Mouse (Mus musculus) ES-E14 (cell line): ENCODE results near the gene Sos1. TPM values are rescaled to one million over a fixed set of nuclear protein-coding genes. Genes with fewer than 3 reads are reported as not detected.
"Not testable (repeated sequence)": the region's sequence is repeated elsewhere in the genome, so short reads cannot be mapped to it uniquely, and the experiment has no call there.

Source experiments
- DNase-seq: peaks from one replicate; pipeline ENCODE4 v3.0.0-alpha.2; 2013; ENCODE audit warnings: low read depth, low spot score
- H3K27ac ChIP-seq: 2 replicates; pipeline ENCODE4 v1.5.1; 2012; ENCODE audit warnings: low read depth, mild to moderate bottlenecking, low read length, moderate library complexity, mixed read lengths; ENCODE audit not compliant: poor library complexity, insufficient read depth, severe bottlenecking
- H3K36me3 ChIP-seq: 2 replicates; pipeline ENCODE4 v1.6.1; 2012; ENCODE audit warnings: mild to moderate bottlenecking, low read length, moderate library complexity, mixed read lengths; ENCODE audit not compliant: control insufficient read depth, poor library complexity, insufficient read depth, severe bottlenecking
- H3K4me1 ChIP-seq, 2 experiments: fragments of 150-350 bp in 1 of 2; sonication (generic) in 1 of 2; 2 replicates each; pipeline ENCODE4 v1.6.1; 2012; ENCODE audit warnings: low read length in 2 of 2, mild to moderate bottlenecking in 1 of 2, mixed read lengths in 1 of 2; ENCODE audit not compliant: control insufficient read depth in 2 of 2, insufficient read depth in 2 of 2, poor library complexity in 1 of 2
- H3K4me3 ChIP-seq, 2 experiments: fragments of 150-350 bp in 1 of 2; sonication (generic) in 1 of 2; 2 replicates each; pipeline ENCODE4 v1.5.1; 2012; ENCODE audit warnings: low read length in 2 of 2, low read depth in 1 of 2, mild to moderate bottlenecking in 1 of 2, mixed read lengths in 1 of 2; ENCODE audit not compliant: insufficient read depth in 1 of 2, poor library complexity in 1 of 2, severe bottlenecking in 1 of 2
- H3K9ac ChIP-seq: 2 replicates; pipeline ENCODE4 v1.6.1; 2012; ENCODE audit warnings: low read depth, mild to moderate bottlenecking, low read length, mixed read lengths; ENCODE audit not compliant: poor library complexity, insufficient read depth, severe bottlenecking
- H3K9me3 ChIP-seq: fragments of 150-350 bp; sonication (generic); 2 replicates; pipeline ENCODE4 v1.6.1; 2012; ENCODE audit warnings: low read depth, mild to moderate bottlenecking, low read length; ENCODE audit not compliant: control insufficient read depth, insufficient read depth
- CHD2 ChIP-seq: IDR thresholded peaks from 2 replicates; pipeline ENCODE4 v1.6.1; 2014; ENCODE audit warnings: mild to moderate bottlenecking, low read depth, low read length, inconsistent platforms
- HCFC1 ChIP-seq: IDR thresholded peaks from 2 replicates; pipeline ENCODE4 v1.6.1; 2012; ENCODE audit warnings: low read length, inconsistent platforms, borderline replicate concordance; ENCODE audit not compliant: insufficient read depth
- MAFK ChIP-seq: IDR thresholded peaks from 2 replicates; pipeline ENCODE4 v1.6.1; 2014; ENCODE audit warnings: mild to moderate bottlenecking, low read depth, low read length, inconsistent platforms; ENCODE audit not compliant: insufficient read depth
- ZC3H11A ChIP-seq: IDR thresholded peaks from 2 replicates; pipeline ENCODE4 v1.6.1; 2012; ENCODE audit warnings: low read depth, mild to moderate bottlenecking, inconsistent platforms, low read length, borderline replicate concordance
- ZNF384 ChIP-seq: IDR thresholded peaks from 2 replicates; pipeline ENCODE4 v1.6.1; 2012; ENCODE audit warnings: low read depth, low read length, inconsistent platforms
- in situ Hi-C, 2 experiments: fragments of 600-800 bp; cut with MboI; formaldehyde crosslinking; loops; one replicate each; pipeline ENCODE4 v1.15.1; 2025; ENCODE audit warnings: low sequenced_read_pairs in 2 of 2, inconsistent platforms in 1 of 2; ENCODE audit not compliant: unreplicated experiment in 2 of 2
- total RNA-seq: library from RNA; depleted of rRNA; stranded (reverse); fragments of 300-350 nt; gene quantifications from 2 replicates; pipeline ENCODE4 v1.2.3, GENCODE M21; 2012

Gene Sos1
- total RNA-seq, 1 experiment = 9.0 TPM

DNA sequence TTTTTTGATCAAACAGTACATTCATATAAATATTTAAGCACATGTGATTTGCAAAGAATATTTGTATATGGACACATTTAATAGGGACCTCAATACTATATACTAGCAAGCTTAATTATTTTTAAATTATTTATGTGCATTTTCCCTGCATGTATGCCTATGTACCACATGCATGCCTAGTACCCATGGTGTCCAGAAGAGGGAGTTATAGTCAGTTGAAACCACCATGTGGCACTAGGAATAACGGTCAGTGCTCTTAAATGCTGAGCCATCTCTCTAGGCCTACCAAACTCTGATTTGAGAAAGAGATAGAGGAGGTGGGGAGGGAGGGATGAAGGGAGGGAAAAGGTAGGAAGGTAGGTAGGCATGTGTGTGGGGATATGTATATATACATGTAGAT, 69.1 kb downstream of the Sos1 start:
- in situ Hi-C loops = no loop called here
- H3K9me3 ChIP-seq = no peaks in the 10 kb centered on the region
- TF ChIP-seq ZNF384 = no peak
- TF ChIP-seq HCFC1 = no peak
- no peak for DNase-seq
- no peak overlapping the region for H3K27ac ChIP-seq
- H3K36me3 ChIP-seq = peaks cover 19% of the 10 kb centered on the region
- H3K9ac ChIP-seq = no peak overlapping the region
- no peaks in the 10 kb centered on the region for H3K4me1 ChIP-seq
- H3K4me3 ChIP-seq = no peak overlapping the region

DNA sequence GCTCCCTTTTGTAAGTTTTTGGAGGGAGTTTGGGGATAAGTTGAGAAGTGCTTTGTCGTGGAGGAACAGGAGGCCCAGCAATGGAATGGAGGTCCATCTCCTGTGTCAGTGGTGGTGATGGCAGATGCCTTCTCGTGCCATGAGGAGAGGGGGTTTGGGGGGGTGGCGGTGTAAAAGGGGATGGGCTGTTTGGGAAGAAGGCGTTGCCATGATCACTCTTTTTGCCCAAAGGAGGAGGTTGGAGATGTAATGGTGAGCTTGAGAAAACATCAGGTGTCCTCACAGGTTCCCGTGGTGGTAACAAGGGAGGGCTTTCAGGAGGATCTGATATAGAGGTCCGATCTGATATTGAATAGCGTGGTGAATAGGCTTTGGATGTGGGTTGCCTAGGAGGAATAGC, 82.0 kb downstream of the Sos1 start:
- Histone ChIP-seq H3K4me3 (no peak overlapping the region), H3K36me3 (peaks cover 8% of the 10 kb centered on the region), H3K9ac (no peak overlapping the region), H3K9me3 (no peaks in the 10 kb centered on the region), H3K4me1 (peaks cover 0 to 1% of the 10 kb centered on the region in 2 experiments; a peak in 1 of 4 replicates), H3K27ac (no peak overlapping the region)
- no peak for DNase-seq
- in situ Hi-C loops = no loop called here
- no peak for TF ChIP-seq ZC3H11A
- no peak for TF ChIP-seq ZNF384
- TF ChIP-seq MAFK = no peak
- no peak for TF ChIP-seq HCFC1
- TF ChIP-seq CHD2 = no peak

DNA sequence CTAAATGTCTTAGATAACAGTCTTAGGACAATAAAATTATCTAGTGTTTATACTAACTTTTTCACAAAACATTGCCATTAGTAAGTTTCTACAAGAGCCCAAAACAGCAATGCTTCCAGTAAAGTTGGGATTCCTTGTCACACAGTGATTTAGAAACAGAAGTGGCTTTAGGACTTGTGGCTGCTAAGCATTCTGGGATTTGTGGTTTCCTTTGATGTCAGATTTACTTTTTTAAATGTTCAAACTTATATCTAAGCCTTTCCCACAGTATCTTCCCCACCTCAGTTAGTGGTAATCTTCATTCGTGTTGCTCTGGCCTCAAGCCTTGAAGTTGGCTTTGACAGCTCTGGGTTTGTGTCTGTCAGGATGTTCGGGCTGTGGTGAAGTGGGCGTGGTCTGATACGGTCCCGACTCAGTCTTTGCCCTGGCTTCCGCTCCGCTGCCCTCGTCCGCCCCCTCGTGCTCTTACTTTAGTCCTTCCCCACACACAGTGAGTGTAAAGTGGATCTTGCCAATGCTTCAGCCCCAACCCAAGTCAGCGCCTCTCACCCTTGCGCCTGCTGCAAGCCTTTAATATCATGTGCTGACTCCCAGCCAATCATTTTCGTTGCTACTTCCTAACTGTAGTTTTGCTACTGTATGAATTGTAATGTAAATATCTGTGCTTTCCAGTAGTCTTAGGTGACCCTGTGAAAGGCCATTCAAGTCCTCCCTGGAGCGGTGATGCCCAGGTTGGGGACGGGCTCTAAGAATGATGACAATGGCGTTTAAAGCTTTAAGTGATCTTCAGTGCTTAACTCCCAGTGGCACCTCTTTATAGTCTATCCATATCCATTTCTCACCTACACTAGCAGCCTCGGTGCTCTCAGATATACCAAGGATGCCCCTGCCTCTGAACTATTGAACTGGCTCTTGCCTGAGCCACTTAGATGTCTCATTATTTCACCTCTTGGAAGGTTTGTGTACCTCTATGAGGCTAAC, 88.5 kb downstream of the Sos1 start:
- TF ChIP-seq CHD2 = no peak
- TF ChIP-seq ZNF384 = no peak
- TF ChIP-seq ZC3H11A = no peak
- no peak for TF ChIP-seq MAFK
- TF ChIP-seq HCFC1 = no peak
- no peak overlapping the region for H3K27ac ChIP-seq

DNA sequence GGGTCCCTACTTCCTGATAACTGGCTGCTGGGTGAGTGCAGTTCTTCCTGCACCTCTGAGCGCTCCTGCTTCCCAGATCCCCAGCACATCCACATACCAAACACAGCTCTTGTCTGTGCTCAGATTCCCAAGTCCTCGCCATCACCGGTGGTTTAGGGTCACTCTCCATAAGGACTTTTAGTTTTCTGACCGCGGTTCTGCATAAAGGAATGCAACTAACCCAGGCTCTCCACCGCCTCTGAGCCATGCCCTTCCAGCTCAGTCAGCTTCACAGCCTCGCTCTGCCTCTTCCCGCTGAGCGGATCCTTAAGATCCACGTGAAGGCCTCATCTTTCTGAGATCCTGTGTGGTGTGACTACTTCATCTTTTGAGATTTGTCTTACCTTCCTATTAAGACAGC, 90.2 kb downstream of the Sos1 start:
- TF ChIP-seq ZC3H11A = no peak
- TF ChIP-seq MAFK = no peak
- in situ Hi-C loops = no loop called here
- Histone ChIP-seq H3K9ac (no peak overlapping the region), H3K36me3 (no peaks in the 10 kb centered on the region), H3K9me3 (no peaks in the 10 kb centered on the region), H3K27ac (no peak overlapping the region), H3K4me1 (peaks cover 0 to 4% of the 10 kb centered on the region in 2 experiments; a peak in 1 of 4 replicates), H3K4me3 (no peak overlapping the region)
- no peak for DNase-seq

More for the DNA sequence above, 88.5 kb downstream of the Sos1 start:
- H3K9me3 ChIP-seq = no peaks in the 10 kb centered on the region
- peaks cover 0 to 4% of the 10 kb centered on the region in 2 experiments; a peak in 1 of 4 replicates for H3K4me1 ChIP-seq
- no peaks in the 10 kb centered on the region for H3K36me3 ChIP-seq
- H3K4me3 ChIP-seq = peak overlapping the region in 1 of 2 experiments; percentile 57; a peak in 2 of 4 replicates
- no peak overlapping the region for H3K9ac ChIP-seq
- DNase-seq = no peak
- in situ Hi-C loops = no loop called here

- TF ChIP-seq MAFK (no peak), HCFC1 (no peak), ZC3H11A (no peak), ZNF384 (no peak), CHD2 (no peak)
- in situ Hi-C loops = no loop called here
- no peak overlapping the region for H3K9ac ChIP-seq
- DNase-seq = no peak
- no peaks in the 10 kb centered on the region for H3K4me1 ChIP-seq
- H3K4me3 ChIP-seq = no peak overlapping the region
- H3K9me3 ChIP-seq = no peaks in the 10 kb centered on the region
- H3K36me3 ChIP-seq = no peaks in the 10 kb centered on the region
- no peak overlapping the region for H3K27ac ChIP-seq
Measured at GRCm38 (mm10) chr17:80385671-80386070, 94.6 kb downstream of the Sos1 start.

DNA sequence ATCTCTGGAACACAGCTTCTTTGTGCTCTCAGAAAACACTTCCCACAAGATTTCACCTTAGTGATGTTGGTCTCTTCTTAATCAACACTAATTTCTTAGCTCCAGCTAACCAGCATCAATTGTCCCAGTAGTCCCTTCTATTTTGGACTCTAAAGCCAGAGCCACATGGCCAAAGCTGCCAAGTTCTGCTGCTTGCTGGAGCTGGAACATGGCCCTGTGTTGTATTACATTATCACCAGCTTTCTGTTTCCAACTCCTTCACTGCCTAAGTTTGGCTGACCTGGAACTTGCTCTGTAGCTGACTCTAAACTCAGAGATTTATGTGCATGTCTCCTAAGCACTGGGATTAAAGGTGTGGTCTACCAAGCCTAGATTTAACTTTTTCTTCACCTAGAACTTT, 101.9 kb downstream of the Sos1 start:
- H3K4me1 ChIP-seq, H3K9me3 ChIP-seq, in situ Hi-C loops, H3K27ac ChIP-seq, DNase-seq, H3K36me3 ChIP-seq, H3K4me3 ChIP-seq, H3K9ac ChIP-seq: not testable (repeated sequence)
